Mouse (Mus musculus) left cerebral cortex, postnatal 10 days (tissue): Measurements from ENCODE around the gene Kmt5b. TPM values are rescaled to one million over a fixed set of nuclear protein-coding genes. Genes with fewer than 3 reads are reported as not detected.

Experiments used
- DNase-seq, 2 experiments: peaks; one replicate each; pipeline ENCODE4 v3.0.0; 2021 to 2022; ENCODE audit warnings: low spot score in 2 of 2, mixed read lengths in 1 of 2; ENCODE audit errors: extremely low spot score in 1 of 2
- intact Hi-C: fragments of 180-260 bp; cut with DNase I; formaldehyde crosslinking; loops from one replicate; pipeline ENCODE4 v1.15.1; 2025
- total RNA-seq, 2 experiments: library from RNA; stranded (reverse); gene quantifications; 2 replicates each; pipeline ENCODE4 v1.2.3; 2021

Kmt5b gene
- 10 to 100 TPM; 56.2 to 62.9 TPM for total RNA-seq

DNA sequence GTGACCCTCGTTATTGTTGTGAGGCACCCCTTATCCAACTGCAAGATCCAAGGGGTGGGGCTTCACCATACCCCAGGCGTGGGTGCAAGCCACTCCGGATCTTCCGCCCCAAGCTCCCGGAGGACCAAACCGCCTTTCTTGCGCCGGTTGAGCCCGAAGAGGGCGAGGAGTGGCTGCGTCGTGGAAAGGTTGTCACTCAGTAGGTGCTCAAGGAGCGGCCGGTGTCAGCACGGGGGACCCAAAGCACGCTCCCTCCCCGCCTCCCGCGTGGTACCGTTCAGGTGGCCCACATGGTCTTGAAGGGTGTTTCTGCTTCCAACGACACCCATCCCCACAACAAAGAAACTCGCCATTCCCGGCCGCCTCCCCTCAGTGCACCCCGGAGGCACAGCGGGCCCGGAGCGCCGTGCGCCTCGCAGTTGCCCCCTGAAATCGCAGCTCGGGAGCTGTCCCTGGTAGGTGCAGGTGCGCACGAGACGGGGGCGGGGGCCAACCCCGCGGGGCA lies at the start of gene Kmt5b:
Gene Kmt5b (plus strand): TSS at position 146 of the 505 bp plus-strand sequence.
- peak; percentile 36 to 75 for DNase-seq
- intact Hi-C loops: loop anchor here (5.0 kb wide), 1 partner anchor 45 kb away; no protein-coding TSS in a partner anchor

DNA sequence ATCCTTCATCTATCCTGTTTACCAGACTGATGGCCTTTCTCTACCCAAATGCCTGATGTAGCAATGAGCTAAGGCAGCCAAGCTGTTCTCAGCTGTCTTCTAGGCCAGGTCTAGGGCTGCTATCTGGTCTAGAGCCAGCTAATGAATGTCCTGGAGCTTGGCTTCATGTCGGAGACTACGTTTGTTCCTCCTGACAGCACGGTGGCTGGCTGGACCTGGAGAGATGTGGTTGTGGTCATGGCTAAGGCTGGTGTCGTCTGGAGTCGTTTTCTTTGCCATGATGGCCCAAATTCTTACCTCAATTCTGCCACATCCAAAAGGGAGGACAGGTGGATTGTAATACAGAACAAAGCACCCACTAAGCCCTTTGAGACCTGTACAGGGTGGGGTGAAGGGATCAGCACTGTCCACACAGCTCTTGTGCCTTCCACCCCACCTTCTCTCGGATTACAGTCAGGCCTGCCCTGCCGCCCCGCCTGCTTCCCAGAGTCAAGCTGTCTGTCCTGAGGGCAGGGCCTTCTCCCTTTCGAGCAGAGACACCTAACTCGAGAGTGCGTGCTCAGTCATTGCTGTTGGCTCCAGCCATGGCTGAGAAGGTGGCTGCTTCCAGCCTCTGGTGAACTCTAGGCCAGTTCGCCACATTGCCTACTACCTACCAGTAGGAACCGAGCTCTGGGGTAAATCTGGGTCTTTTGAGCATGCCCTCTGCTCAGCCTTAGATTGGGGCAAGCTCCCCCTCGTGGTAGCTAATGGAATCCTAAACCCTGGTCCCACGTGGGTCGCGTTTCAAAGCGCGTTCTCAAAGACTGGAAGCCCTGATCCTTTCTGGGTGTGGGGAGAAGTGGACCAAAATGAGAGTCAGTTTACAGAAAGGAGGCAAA lies 48.5 kb upstream of the Kmt5b start:
- DNase-seq: peak; percentile 59 to 77
- intact Hi-C loops: loop anchor here (5.0 kb wide), 1 partner anchor 96 kb away; no protein-coding TSS in a partner anchor

- DNase-seq: peak; percentile 38 to 74
- intact Hi-C loops: loop anchor here (5.0 kb wide), 1 partner anchor 97 kb away; no protein-coding TSS in a partner anchor
Observed at GRCm38 (mm10) chr19:3719362-3719891, 47.8 kb upstream of the Kmt5b start.

- DNase-seq: no peak
- intact Hi-C loops: loop anchor here (5.0 kb wide), 1 partner anchor 44 kb away; the partner anchor contains the start of gene Kmt5b
Observed at GRCm38 (mm10) chr19:3723170-3723569, 44.1 kb upstream of the Kmt5b start.

DNA sequence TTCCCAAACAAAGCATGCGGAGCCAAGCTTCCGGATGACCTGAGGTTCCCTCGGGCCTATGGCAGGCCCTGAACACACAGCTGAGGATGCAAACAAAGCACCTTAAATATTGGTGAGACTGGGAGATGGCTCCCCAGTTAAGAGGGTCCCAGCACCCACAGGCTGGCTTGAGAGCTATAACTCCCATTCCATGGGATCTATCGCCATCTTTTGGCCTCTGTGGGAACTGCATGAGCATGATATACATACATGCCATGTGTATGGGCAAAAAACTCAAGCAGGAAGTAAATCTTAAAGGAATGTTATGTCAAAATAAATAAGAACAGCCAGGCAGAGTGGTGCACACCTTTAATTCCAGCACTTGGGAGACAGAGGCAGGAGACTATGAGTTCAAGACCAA lies 43.3 kb upstream of the Kmt5b start:
- DNase-seq: peak in 1 of 2 experiments; percentile 46
- intact Hi-C loops: loop anchor here (5.0 kb wide), 1 partner anchor 43 kb away; the partner anchor contains the start of gene Kmt5b

DNA sequence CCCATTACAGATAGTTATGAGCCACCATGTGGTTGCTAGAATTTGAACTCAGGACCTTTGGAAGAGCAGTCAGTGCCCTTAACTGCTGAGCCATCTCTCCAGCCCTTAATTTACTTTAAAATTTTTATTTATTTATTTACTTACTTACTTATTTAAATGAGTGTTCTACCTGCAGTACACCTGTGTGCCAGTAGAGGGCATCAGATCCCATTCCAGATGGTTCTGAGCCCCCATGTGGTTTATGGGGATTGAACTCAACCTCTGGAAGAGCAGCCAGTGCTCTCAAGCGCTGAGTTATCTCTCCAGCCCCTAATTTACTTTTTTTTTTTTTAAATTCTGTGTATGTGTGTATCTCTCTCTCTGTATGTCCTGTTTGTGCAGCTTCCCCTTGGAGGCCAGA lies 42.4 kb upstream of the Kmt5b start:
- DNase-seq: peak; percentile 51 to 67
- intact Hi-C loops: loop anchor here (5.0 kb wide), 1 partner anchor 43 kb away; the partner anchor contains the start of gene Kmt5b

DNA sequence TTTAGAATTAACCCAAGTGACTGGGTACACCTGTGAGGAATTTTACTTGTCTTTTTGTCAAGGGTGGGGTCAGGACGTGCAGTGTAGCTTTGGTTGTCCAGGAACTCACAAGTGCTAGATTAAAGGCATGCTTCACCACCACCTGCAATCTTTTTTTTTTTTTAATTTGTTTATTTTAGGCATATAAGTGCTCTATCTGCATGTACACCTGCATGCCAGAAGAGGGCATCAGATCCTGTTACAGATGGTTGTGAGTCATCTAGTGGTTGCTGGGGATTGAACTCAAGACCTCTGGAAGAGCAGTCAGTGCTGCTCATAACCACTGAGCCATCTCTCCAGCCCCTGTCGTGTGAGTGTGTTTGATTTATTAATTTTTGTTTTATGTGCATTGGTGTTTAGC lies 38.3 kb upstream of the Kmt5b start:
- DNase-seq: no peak
- intact Hi-C loops: no loop called here

DNA sequence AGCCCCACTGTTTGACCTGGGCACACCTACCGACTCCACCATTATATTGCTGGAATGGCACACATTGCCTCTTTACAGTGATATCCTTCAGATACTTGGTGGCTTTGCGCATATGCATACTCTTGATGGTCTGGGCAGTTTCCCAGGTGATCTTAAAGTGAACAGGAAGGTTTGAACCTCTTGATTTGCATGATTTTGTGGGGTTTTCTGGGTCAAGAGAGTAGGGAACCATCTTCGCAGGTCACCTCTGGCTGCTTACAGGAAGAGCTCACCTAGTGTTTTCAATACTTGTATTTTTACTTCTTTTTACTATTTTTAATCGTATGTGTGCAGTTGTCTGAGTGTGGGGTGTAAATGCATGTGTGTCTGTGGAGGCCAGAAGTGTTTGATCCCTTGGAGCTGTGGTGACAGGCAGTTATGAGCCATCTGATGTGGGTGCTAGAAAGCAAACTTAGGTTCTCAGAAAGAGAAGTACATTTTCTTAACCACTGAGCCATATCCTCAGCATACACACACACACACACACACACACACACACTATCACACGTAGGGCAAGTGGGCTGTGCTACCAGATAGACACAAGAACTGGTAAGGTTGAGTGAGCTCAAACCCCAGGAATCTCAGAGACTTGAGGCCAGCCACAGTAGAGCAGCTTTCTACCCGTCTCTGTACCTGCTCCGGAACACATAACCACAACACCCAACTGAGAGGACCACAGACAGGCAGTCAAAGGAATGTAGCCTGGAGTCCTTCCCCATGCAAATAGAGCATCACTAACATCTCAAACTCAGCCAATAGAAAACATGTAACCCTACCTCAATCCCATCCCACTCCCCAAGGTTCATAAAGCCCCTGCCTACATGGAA lies 36.2 kb upstream of the Kmt5b start:
- intact Hi-C loops: no loop called here

GRCm38 (mm10) chr19:3736001-3736400 lies 31.2 kb upstream of the Kmt5b start:
- no peak for DNase-seq
- intact Hi-C loops: no loop called here

More for the DNA sequence above, 36.2 kb upstream of the Kmt5b start:
- no peak for DNase-seq

GRCm38 (mm10) chr19:3739650-3740049 lies 27.6 kb upstream of the Kmt5b start:
- intact Hi-C loops: no loop called here
- DNase-seq: no peak

GRCm38 (mm10) chr19:3742716-3743115 lies 24.5 kb upstream of the Kmt5b start:
- no peak for DNase-seq
- intact Hi-C loops: no loop called here

- DNase-seq: no peak
- intact Hi-C loops: no loop called here
Observed at GRCm38 (mm10) chr19:3743362-3743761, 23.9 kb upstream of the Kmt5b start.

GRCm38 (mm10) chr19:3743851-3744512 lies 23.2 kb upstream of the Kmt5b start:
- intact Hi-C loops: no loop called here
- peak; percentile 32 to 61 for DNase-seq

DNA sequence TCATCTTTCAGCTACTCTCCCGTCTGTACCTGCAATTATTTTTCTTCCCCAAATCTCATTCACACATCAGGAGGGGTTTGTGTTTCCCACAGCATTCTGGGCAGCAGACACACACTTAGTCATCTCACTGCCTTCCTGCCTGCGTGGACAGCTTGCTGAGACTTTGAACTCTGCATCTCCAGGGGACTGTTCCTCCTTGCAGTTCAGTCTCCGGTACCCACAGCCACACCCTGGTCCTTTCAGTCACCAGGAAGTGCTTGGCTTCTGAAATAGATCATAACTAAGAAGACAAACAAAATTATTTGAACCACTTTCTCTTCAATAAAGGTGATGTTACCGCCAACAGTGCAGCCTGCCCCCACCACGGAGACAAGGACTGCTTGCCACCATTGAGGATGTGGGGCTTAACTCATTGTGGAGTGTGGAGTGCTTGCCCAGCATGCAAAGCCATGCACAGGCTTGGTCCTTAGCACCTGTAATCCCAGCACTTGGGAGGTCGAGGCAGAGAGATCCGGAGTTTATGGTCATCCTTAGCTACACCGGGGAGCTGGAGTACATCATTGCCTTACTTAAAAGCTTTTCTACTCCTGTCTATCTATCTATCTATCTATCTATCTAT lies 14.5 kb upstream of the Kmt5b start:
- intact Hi-C loops: no loop called here
- no peak for DNase-seq

DNA sequence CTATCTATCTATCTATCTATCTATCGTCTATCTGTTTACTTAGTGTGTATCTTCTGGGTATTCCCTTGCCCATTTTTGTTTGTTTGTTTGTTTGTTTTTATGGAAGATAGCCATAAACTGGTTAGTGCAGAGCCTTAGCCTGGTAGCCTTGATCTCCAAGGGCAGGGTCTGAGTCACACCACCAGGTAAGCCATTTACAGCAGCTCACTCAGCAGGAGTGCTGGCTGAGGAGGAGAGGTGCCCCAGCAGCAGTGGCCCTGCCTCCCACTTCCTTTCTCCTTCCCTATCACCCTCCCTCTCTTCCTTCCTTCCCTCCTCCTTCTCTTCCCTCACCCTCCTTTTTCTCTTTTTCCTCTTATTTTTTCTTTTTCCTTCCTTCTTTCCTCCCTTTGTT lies 14.0 kb upstream of the Kmt5b start:
- no peak for DNase-seq
- intact Hi-C loops: no loop called here

DNA sequence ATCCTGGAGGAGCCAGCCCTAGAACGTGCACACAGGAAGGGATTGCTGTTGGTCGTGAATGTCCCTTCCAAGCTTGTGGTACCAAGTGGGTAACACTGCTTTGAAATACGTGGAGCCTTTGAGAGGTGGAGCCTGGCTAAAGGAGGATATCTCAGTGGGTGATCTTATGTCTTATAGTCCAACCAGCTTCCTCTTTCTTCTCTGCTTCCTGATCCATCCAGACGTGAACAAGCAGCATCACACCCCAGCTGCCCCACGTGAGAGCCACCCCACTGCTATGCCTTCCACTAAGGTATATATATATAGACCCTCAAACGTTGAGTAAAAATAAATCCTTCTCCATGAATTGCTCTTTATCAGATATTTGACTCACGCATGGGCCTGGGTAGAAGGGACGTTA lies 13.5 kb upstream of the Kmt5b start:
- intact Hi-C loops: no loop called here
- DNase-seq: no peak

DNA sequence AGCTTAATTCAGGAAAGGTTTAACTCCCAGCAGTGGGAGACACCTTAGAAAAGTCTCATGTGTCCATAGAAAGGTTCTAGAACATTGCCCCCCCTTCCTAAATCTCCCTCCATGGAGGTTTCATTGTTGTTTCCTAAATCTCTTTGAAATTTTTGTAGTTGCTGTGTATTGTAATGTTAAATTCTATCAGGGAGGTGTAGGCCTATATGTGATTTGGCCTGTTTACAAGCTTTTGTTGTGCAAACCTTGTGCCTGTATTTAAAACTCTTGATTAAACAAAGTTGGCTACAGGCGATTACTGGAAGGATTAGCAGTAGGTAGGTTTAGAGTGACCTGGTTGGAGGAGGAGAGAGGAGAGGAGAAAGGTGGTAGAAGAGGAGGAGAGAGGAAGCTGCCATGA lies 9.4 kb upstream of the Kmt5b start:
- intact Hi-C loops: no loop called here
- no peak for DNase-seq
